Mouse (Mus musculus) limb, embryonic 10.5 days (tissue): ENCODE results near the gene Olfr116. TPM values are rescaled to one million over a fixed set of nuclear protein-coding genes. Genes with fewer than 3 reads are reported as not detected.

Source experiments
- DNase-seq: peaks from one replicate; pipeline ENCODE4 v3.0.0-alpha.2; 2017; ENCODE audit warnings: low spot score
- H3K27ac ChIP-seq: fragments of 300-500 bp; sonication (generic); 2 replicates; pipeline ENCODE4 v1.5.1; 2016; ENCODE audit warnings: mild to moderate bottlenecking
- H3K27me3 ChIP-seq: fragments of 300-500 bp; sonication (generic); 2 replicates; pipeline ENCODE4 v1.6.1; 2016; ENCODE audit warnings: low read depth, mild to moderate bottlenecking; ENCODE audit not compliant: poor library complexity, severe bottlenecking
- H3K36me3 ChIP-seq: fragments of 300-500 bp; sonication (generic); 2 replicates; pipeline ENCODE4 v1.6.1; 2016; ENCODE audit warnings: mild to moderate bottlenecking, moderate library complexity
- H3K4me1 ChIP-seq: fragments of 300-500 bp; sonication (generic); 2 replicates; pipeline ENCODE4 v1.6.1; 2016
- H3K4me3 ChIP-seq: fragments of 300-500 bp; sonication (generic); 2 replicates; pipeline ENCODE4 v1.5.1; 2016; ENCODE audit warnings: mild to moderate bottlenecking, moderate library complexity
- H3K9me3 ChIP-seq: fragments of 300-500 bp; sonication (generic); replicated peaks from 2 replicates; pipeline ENCODE4 v1.6.1; 2016; ENCODE audit warnings: mild to moderate bottlenecking
- WGBS: fragments of 180-500 bp; shearing (Covaris S2); methylation state at CpG from one replicate; pipeline ENCODE4 v1.1.7; 2016; 5-methylcytosine and 5-hydroxymethylcytosine counted together
- polyA plus RNA-seq: library from polyadenylated mRNA; unstranded; fragments of >200 nt; fragmentation: Nextera tagmentation; extraction: Ambion mirVana; gene quantifications from 2 replicates; pipeline ENCODE4 v1.2.1, GENCODE M21; 2016

The Olfr116 gene
- not detected in 2 replicates for polyA plus RNA-seq

GRCm38 (mm10) chr17:37627009-37627408 is at the start of gene Olfr116, which contains the start of gene Olfr115:
Gene Olfr116, minus strand, starts transcription at chr17:37627199.
Gene Olfr115, minus strand, starts transcription at chr17:37627109.
- no peak within 1 kb of the TSS for H3K4me3 ChIP-seq
- H3K27ac ChIP-seq: no peak within 1 kb of the TSS
- no peaks in the 10 kb centered on the region for H3K9me3 ChIP-seq
- DNase-seq: no peak
- no peaks in the 10 kb centered on the region for H3K36me3 ChIP-seq
- H3K4me1 ChIP-seq: no peaks in the 10 kb centered on the region
- H3K27me3 ChIP-seq: no peaks in the 10 kb centered on the region
- 75% methylated on average over 2 of the region's 2 CpGs for WGBS

- DNase-seq: no peak
- Histone ChIP-seq H3K36me3 (no peaks in the 10 kb centered on the region), H3K27me3 (no peaks in the 10 kb centered on the region), H3K9me3 (no peaks in the 10 kb centered on the region), H3K27ac (no peak within 1 kb of the TSS), H3K4me3 (no peak within 1 kb of the TSS), H3K4me1 (no peaks in the 10 kb centered on the region)
- 71% methylated on average over 2 of the region's 2 CpGs for WGBS
Measured at GRCm38 (mm10) chr17:37666688-37667087, 39.7 kb upstream of the Olfr116 start, which contains the start of gene Olfr118. Gene Olfr118, plus strand, starts transcription at chr17:37666988.

GRCm38 (mm10) chr17:37663682-37664081 is 36.7 kb upstream of the Olfr116 start, which contains the start of gene Olfr117:
Gene Olfr117, minus strand, starts transcription at chr17:37663782.
- Histone ChIP-seq H3K27me3 (no peaks in the 10 kb centered on the region), H3K27ac (no peak within 1 kb of the TSS), H3K4me1 (no peaks in the 10 kb centered on the region), H3K4me3 (no peak within 1 kb of the TSS), H3K36me3 (no peaks in the 10 kb centered on the region), H3K9me3 (no peaks in the 10 kb centered on the region)
- WGBS: 78% methylated on average over 1 of the region's 1 CpGs
- DNase-seq: no peak

GRCm38 (mm10) chr17:37592643-37593042 is 34.4 kb downstream of the Olfr116 start, which contains the start of gene Olfr114:
Gene Olfr114, minus strand, starts transcription at chr17:37592743.
- no peak within 1 kb of the TSS for H3K4me3 ChIP-seq
- H3K9me3 ChIP-seq: no peaks in the 10 kb centered on the region
- H3K4me1 ChIP-seq: no peaks in the 10 kb centered on the region
- DNase-seq: no peak
- no peaks in the 10 kb centered on the region for H3K36me3 ChIP-seq
- no peak within 1 kb of the TSS for H3K27ac ChIP-seq
- H3K27me3 ChIP-seq: no peaks in the 10 kb centered on the region

- Histone ChIP-seq H3K27me3 (no peaks in the 10 kb centered on the region), H3K4me3 (no peak within 1 kb of the TSS)
- no peak for DNase-seq
Measured at GRCm38 (mm10) chr17:37577563-37577962, 49.4 kb downstream of the Olfr116 start, which contains the start of gene Olfr113. Gene Olfr113, minus strand, starts transcription at chr17:37577663.

More at GRCm38 (mm10) chr17:37577563-37577962, 49.4 kb downstream of the Olfr116 start, which contains the start of gene Olfr113:
- Histone ChIP-seq H3K9me3 (no peaks in the 10 kb centered on the region), H3K4me1 (no peaks in the 10 kb centered on the region), H3K36me3 (no peaks in the 10 kb centered on the region), H3K27ac (no peak within 1 kb of the TSS)

Other genes with a start within 250 kb of the Olfr116 start
- not detected in 2 replicates for gene Olfr105-ps, start 248.2 kb downstream of the Olfr116 start, polyA plus RNA-seq
- not detected in 2 replicates for gene Olfr106-ps, start 236.8 kb downstream of the Olfr116 start, polyA plus RNA-seq
- gene Olfr107, start 228.0 kb downstream of the Olfr116 start, polyA plus RNA-seq: not detected in 2 replicates
- not detected in 2 replicates for gene Olfr108, start 181.7 kb downstream of the Olfr116 start, polyA plus RNA-seq
- gene Olfr109, start 168.3 kb downstream of the Olfr116 start, polyA plus RNA-seq: not detected in 2 replicates
- not detected in 2 replicates for gene H2-M2, start 143.6 kb downstream of the Olfr116 start, polyA plus RNA-seq
- gene Olfr110, start 134.7 kb downstream of the Olfr116 start, polyA plus RNA-seq: not detected in 2 replicates
- not detected in 2 replicates for gene Olfr111, start 119.2 kb downstream of the Olfr116 start, polyA plus RNA-seq
- gene Olfr112, start 57.7 kb downstream of the Olfr116 start, polyA plus RNA-seq: not detected in 2 replicates
- gene Olfr113, start 49.5 kb downstream of the Olfr116 start, polyA plus RNA-seq: not detected in 2 replicates
- gene Olfr114, start 34.5 kb downstream of the Olfr116 start, polyA plus RNA-seq: not detected in 2 replicates
- gene Olfr115, start 90 bp downstream of the Olfr116 start, polyA plus RNA-seq: not detected in 2 replicates
- not detected in 2 replicates for gene Olfr117, start 36.6 kb upstream of the Olfr116 start, polyA plus RNA-seq
- gene Olfr118, start 39.8 kb upstream of the Olfr116 start, polyA plus RNA-seq: not detected in 2 replicates
- not detected in 2 replicates for gene Olfr119, start 69.4 kb upstream of the Olfr116 start, polyA plus RNA-seq
- gene Olfr120, start 94.6 kb upstream of the Olfr116 start, polyA plus RNA-seq: not detected in 2 replicates
- not detected in 2 replicates for gene Olfr121, start 121.7 kb upstream of the Olfr116 start, polyA plus RNA-seq
- gene Olfr122, start 141.4 kb upstream of the Olfr116 start, polyA plus RNA-seq: not detected in 2 replicates
- gene Olfr123, start 166.3 kb upstream of the Olfr116 start, polyA plus RNA-seq: not detected in 2 replicates
- not detected in 2 replicates for gene Olfr124, start 172.7 kb upstream of the Olfr116 start, polyA plus RNA-seq
- gene Olfr125, start 205.8 kb upstream of the Olfr116 start, polyA plus RNA-seq: not detected in 2 replicates
- not detected in 2 replicates for gene Olfr126, start 220.3 kb upstream of the Olfr116 start, polyA plus RNA-seq